Mouse (Mus musculus) heart, embryonic 14.5 days (tissue): ENCODE measurements around the gene Prpf39. TPM values are rescaled to one million over a fixed set of nuclear protein-coding genes. Genes with fewer than 3 reads are reported as not detected.

Experiments used
- ATAC-seq: fragments of 200-750 bp; cut with Nextera tagmentation; 2 replicates; pipeline ENCODE4 v1.8.0; 2017; ENCODE audit warnings: low read depth, moderate TSS enrichment; ENCODE audit not compliant: insufficient number of reproducible peaks, insufficient read depth, low FRiP score
- H3K27ac ChIP-seq, 2 experiments: fragments of 200-500 bp in 1 of 2; fragments of 300-500 bp in 1 of 2; sonication (generic) in 1 of 2; replicated peaks in 1 of 2; 2 replicates each; pipeline ENCODE4 v1.5.1; 2012 to 2014; ENCODE audit warnings: low read depth in 2 of 2, low read length in 2 of 2, control low read depth in 1 of 2, mild to moderate bottlenecking in 1 of 2, mixed read lengths in 1 of 2; ENCODE audit not compliant: control insufficient read depth in 1 of 2, insufficient read depth in 1 of 2
- H3K27me3 ChIP-seq: fragments of 300-500 bp; sonication (generic); 2 replicates; pipeline ENCODE4 v1.6.1; 2014; ENCODE audit warnings: mild to moderate bottlenecking, low read length, control low read depth; ENCODE audit not compliant: control insufficient read depth, insufficient read depth
- H3K36me3 ChIP-seq: fragments of 300-500 bp; sonication (generic); 2 replicates; pipeline ENCODE4 v1.6.1; 2014; ENCODE audit warnings: mild to moderate bottlenecking, control low read depth, low read length, mixed read lengths; ENCODE audit not compliant: control insufficient read depth, insufficient read depth
- H3K4me1 ChIP-seq, 2 experiments: fragments of 200-500 bp in 1 of 2; fragments of 300-500 bp in 1 of 2; sonication (generic) in 1 of 2; 2 replicates each; pipeline ENCODE4 v1.6.1; 2012 to 2014; ENCODE audit warnings: low read length in 2 of 2, control low read depth in 1 of 2, mixed read lengths in 1 of 2; ENCODE audit not compliant: control insufficient read depth in 2 of 2, insufficient read depth in 2 of 2
- H3K4me2 ChIP-seq: fragments of 300-500 bp; sonication (generic); 2 replicates; pipeline ENCODE4 v1.6.1; 2014; ENCODE audit warnings: mild to moderate bottlenecking, low read length
- H3K4me3 ChIP-seq, 2 experiments: fragments of 200-500 bp in 1 of 2; fragments of 300-500 bp in 1 of 2; sonication (generic) in 1 of 2; 2 replicates each; pipeline ENCODE4 v1.5.1; 2012 to 2014; ENCODE audit warnings: low read length in 2 of 2, mild to moderate bottlenecking in 2 of 2, control low read depth in 1 of 2, low read depth in 1 of 2, moderate library complexity in 1 of 2; ENCODE audit not compliant: control insufficient read depth in 1 of 2, insufficient read depth in 1 of 2
- H3K9ac ChIP-seq: fragments of 300-500 bp; sonication (generic); 2 replicates; pipeline ENCODE4 v1.6.1; 2014; ENCODE audit warnings: mild to moderate bottlenecking, low read length
- H3K9me3 ChIP-seq: fragments of 300-500 bp; sonication (generic); 2 replicates; pipeline ENCODE4 v1.6.1; 2016; ENCODE audit warnings: low read length, control low read depth; ENCODE audit not compliant: control insufficient read depth
- WGBS: fragments of 180-500 bp; shearing (Covaris S2); extraction: QIAGEN DNeasy Blood & Tissue Kit; methylation state at CpG from one replicate; pipeline ENCODE4 v1.1.7; 2014; 5-methylcytosine and 5-hydroxymethylcytosine counted together
- polyA plus RNA-seq: library from polyadenylated mRNA; unstranded; fragments of >200 nt; fragmentation: Nextera tagmentation; extraction: Ambion mirVana; gene quantifications from 2 replicates; pipeline ENCODE4 v1.2.1, GENCODE M21; 2014

The Prpf39 gene
- polyA plus RNA-seq, 1 experiment from 2014 or later: 34.4 TPM

DNA sequence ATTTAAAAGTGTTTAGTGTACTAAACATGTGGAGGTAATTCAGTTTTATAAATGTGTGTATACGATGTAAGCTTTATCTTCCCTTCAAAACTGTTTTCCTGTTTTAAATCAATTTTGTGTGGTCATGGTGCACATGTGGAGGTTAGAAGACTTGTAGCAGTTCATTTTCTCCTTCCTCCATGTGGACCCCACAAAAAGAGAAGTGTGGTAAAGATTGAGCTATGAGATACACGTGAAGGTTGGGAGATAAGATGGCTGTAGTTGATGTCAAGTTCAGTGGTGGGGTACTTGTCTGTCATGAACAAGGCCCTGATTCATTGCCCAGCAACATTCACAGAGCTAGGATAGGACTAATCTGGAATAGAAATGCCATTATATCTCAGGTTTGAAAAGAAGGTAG lies 22.1 kb downstream of the Prpf39 start:
- no peak overlapping the region for H3K9ac ChIP-seq
- no peaks in the 10 kb centered on the region for H3K4me1 ChIP-seq
- peaks cover 88% of the 10 kb centered on the region for H3K36me3 ChIP-seq
- no peak for ATAC-seq
- no peak overlapping the region for H3K4me2 ChIP-seq
- no peaks in the 10 kb centered on the region for H3K9me3 ChIP-seq
- no peaks in the 10 kb centered on the region for H3K27me3 ChIP-seq
- no peak overlapping the region for H3K4me3 ChIP-seq
- H3K27ac ChIP-seq: no peak overlapping the region
- 76% methylated on average over 2 of the region's 2 CpGs for WGBS

DNA sequence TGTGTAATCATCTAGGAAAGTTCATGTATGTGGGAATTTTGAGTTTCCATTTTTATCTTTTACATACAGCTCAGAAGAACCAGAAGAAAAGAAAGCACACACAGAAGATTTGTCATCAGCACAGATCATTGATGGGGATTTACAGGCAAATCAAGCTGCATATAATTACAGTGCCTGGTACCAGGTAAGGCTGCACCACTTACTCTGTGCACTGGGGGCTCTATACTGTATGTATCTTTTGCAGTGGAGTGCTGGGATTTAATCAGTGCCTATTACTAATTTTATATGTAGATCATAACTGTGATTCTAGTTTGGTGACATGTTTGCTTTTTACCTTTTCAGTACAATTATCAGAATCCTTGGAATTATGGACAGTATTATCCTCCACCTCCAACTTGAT lies 24.9 kb downstream of the Prpf39 start:
- Histone ChIP-seq H3K4me3 (no peak overlapping the region), H3K4me2 (no peak overlapping the region), H3K36me3 (peaks cover 88% of the 10 kb centered on the region), H3K9me3 (no peaks in the 10 kb centered on the region), H3K9ac (no peak overlapping the region), H3K27ac (no peak overlapping the region), H3K4me1 (no peaks in the 10 kb centered on the region), H3K27me3 (no peaks in the 10 kb centered on the region)
- no peak for ATAC-seq

DNA sequence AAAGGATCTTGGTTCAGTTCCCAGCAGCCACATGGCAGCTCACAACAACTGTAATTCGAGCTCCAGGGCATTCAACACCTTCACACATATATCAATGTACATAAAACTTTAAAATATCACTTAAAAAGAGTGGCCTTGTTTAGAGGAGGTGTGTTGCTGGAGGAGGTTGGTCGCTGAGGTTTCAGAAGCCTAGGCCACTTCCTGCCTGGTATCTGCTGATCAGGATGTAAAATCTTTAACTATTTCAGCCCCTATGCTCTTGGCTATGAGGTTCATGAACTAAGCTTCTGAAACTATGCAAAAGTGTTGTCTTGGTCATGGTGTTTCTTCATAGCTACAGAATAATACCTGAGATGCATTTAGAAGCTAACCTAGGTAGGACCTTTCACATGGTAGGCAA lies 29.1 kb downstream of the Prpf39 start:
- peaks cover 0 to 8% of the 10 kb centered on the region in 2 experiments; a peak in 2 of 4 replicates for H3K4me1 ChIP-seq
- no peak overlapping the region for H3K4me3 ChIP-seq
- H3K4me2 ChIP-seq: no peak overlapping the region
- H3K36me3 ChIP-seq: peaks cover 85% of the 10 kb centered on the region
- no peaks in the 10 kb centered on the region for H3K9me3 ChIP-seq
- H3K9ac ChIP-seq: no peak overlapping the region
- ATAC-seq: no peak
- WGBS: 72% methylated on average over 2 of the region's 2 CpGs
- no peaks in the 10 kb centered on the region for H3K27me3 ChIP-seq
- H3K27ac ChIP-seq: no peak overlapping the region

DNA sequence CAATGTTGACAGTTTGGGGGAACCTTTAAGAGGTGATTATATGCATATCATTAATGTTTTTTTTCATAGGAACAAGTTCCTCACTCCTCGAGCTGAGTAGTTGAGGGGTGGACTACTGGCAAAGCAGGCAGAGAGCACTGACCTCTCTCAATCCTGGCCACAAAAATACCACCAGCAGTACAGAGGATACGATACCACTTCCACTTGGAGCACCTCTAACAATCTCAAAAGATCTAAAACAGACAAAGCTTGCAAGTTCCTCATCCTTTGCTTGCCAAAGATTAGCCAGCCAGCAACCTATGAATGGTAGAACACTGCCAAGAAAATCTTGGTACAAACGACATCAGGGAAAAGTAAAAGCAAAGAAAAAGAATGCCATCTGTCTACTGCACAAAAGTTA lies 30.1 kb downstream of the Prpf39 start:
- ATAC-seq: no peak
- H3K4me2 ChIP-seq: no peak overlapping the region
- no peak overlapping the region for H3K4me3 ChIP-seq
- 60% methylated on average over 3 of the region's 3 CpGs for WGBS
- H3K4me1 ChIP-seq: peaks cover 0 to 8% of the 10 kb centered on the region in 2 experiments; a peak in 2 of 4 replicates
- H3K27me3 ChIP-seq: no peaks in the 10 kb centered on the region
- no peaks in the 10 kb centered on the region for H3K9me3 ChIP-seq
- no peak overlapping the region for H3K9ac ChIP-seq
- no peak overlapping the region for H3K27ac ChIP-seq
- H3K36me3 ChIP-seq: peaks cover 80% of the 10 kb centered on the region

DNA sequence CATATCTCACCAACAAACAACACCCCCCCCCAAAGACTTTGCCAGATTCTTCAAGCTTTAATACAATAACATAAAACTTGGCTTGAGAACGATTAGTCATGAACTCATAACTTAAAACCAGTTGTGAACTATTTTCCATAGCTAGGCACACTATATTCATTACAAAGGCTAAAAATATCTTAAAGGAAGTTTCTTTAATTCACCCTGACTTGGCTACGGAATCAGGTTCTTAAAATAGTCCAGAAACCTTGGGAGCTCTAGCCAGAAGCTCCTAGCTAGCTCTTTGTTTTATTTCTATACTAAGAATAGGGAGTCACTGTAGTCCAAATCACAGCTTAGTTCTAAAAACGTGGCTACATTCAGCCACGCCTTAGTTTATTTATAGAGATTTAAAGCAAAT lies 32.3 kb downstream of the Prpf39 start:
- Histone ChIP-seq H3K9ac (0 out of 2 replicates have a peak overlapping the region, but pooled peaks have one; percentile 10), H3K36me3 (peaks cover 66% of the 10 kb centered on the region), H3K9me3 (no peaks in the 10 kb centered on the region), H3K4me1 (peaks cover 2 to 8% of the 10 kb centered on the region in 2 experiments; a peak in 3 of 4 replicates), H3K4me3 (no peak overlapping the region), H3K27ac (peak overlapping the region; percentile 72 to 80), H3K4me2 (peak overlapping the region; percentile 23; the same call in 1 of the 2 replicates), H3K27me3 (no peaks in the 10 kb centered on the region)
- WGBS: 18% methylated on average over 4 of the region's 4 CpGs
- no peak for ATAC-seq

DNA sequence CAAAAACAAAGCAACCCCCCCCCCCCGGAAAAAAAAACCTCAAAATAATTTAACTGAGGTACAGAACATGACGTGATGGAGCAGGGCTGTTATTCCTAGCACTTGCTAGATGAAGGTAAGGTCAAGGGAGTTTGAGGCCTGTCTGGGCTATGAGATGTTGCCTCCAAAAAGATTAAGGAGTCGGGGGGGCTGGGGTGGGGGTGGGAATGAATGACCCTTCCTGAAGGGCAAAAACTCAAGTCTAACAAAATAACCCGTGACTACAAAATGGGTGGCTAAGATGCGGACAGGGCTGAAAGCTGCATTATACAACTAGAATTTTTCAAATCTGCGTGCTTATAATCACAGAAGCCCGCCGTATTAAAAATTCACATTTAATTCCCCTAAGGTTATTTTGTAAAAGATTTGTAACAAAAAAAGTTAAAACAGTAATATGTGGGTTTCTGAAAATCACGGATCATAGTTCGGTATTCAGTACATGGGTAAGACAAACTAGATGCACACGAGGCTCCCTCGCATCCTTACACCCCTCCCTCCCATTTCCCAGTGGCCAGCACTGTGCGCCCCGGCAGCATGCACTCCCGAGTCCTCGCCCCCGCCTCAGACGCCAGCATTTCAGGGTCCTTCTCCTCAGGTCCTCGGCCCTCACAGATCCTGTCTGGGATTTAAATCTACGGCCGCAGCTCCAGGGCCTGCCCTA lies 36.9 kb downstream of the Prpf39 start:
- H3K4me2 ChIP-seq: peak overlapping the region; percentile 90
- ATAC-seq: peak; percentile 60
- H3K36me3 ChIP-seq: peaks cover 26% of the 10 kb centered on the region
- peak overlapping the region; percentile 88 for H3K9ac ChIP-seq
- WGBS: 4% methylated on average over 21 of the region's 21 CpGs
- peak overlapping the region; percentile 92 to 93 for H3K27ac ChIP-seq
- H3K4me3 ChIP-seq: peak overlapping the region; percentile 77 to 79
- H3K9me3 ChIP-seq: no peaks in the 10 kb centered on the region
- H3K4me1 ChIP-seq: peaks cover 6 to 26% of the 10 kb centered on the region in 2 experiments; a peak in 3 of 4 replicates
- H3K27me3 ChIP-seq: no peaks in the 10 kb centered on the region

DNA sequence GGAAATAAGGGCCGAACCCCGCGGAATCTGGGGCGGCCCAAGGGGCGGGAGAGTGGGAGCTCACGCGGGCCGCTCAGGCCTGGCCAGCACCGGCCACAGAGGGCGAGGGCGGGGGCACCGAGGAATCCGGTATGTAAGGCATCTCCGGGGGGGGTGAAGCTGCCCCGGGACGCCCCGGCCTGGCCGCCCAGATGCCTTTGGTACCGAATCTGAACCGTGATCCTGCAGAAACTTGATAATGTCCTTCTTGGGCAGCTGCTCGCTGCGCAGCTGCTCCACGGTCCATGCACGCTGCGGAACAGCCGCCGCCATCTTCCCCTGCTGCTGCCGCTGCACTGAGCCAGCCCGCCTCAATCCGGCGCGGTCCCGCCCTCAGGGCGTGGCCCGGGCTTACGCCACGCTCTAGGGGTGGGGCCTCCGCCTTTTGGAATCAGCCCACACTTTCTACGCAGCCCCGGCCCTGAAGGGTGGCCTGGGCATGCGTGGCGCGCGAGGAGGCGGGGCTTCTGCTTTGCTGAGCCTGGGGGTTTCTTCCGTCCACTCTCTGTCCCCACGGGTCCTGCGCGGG lies 37.6 kb downstream of the Prpf39 start, which contains the start of gene Fkbp3:
Gene Fkbp3 (minus strand): TSS at position 397 of the 568 bp plus-strand sequence.
- peaks cover 6 to 20% of the 10 kb centered on the region in 2 experiments; a peak in 3 of 4 replicates for H3K4me1 ChIP-seq
- no peaks in the 10 kb centered on the region for H3K27me3 ChIP-seq
- H3K9ac ChIP-seq: peak within 1 kb of the TSS; percentile 88
- H3K27ac ChIP-seq: peak within 1 kb of the TSS; percentile 92 to 93
- under 1% methylated on average over 49 of the region's 49 CpGs for WGBS
- peak; percentile 99 for ATAC-seq
- peak within 1 kb of the TSS; percentile 77 to 79 for H3K4me3 ChIP-seq
- peak within 1 kb of the TSS; percentile 90 for H3K4me2 ChIP-seq
- H3K36me3 ChIP-seq: peaks cover 20% of the 10 kb centered on the region
- H3K9me3 ChIP-seq: no peaks in the 10 kb centered on the region
